Mouse (Mus musculus) telencephalon, adult 2 months (tissue): Measurements from ENCODE around the gene Wdr61.

Experiments used
- DNase-seq: peaks from one replicate; pipeline ENCODE4 v3.0.0-alpha.2; 2011; ENCODE audit warnings: low read depth, low spot score

Wdr61 gene

DNA sequence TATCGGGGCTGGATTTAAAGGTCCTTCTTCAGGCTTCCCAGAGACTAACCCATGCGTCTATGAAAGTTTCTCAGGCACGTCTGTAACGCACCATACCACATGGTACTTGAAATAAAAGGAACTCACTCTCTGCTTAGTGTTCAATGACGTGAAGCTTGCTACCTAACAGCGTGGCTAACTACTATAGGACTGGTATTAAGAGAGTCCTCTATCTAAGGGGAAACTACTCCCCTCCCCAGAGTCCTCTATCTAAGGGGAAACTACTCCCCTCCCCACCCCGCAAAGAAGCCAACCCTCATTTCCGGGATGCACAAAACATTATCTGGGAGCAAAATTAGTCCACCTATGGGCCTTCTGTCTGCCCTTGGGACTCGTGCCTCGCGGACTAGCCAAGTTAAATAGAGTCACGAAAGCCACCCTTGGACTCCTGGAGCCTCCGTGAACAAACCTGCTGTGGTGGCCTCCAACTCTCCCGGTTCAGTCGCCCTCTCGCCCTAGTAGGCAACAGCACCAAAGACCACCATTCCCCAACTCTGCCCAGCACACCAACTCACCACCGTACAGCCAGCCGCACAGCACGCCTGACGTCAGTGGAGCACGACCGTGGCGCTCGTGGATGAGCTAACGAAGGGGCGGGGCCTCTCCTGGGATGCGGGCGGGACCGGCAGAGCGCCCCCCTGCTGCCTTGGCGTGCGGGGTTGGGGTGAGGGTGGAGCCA, at the start of gene Wdr61:
Gene Wdr61, minus strand, starts transcription at position 599 of the 718 bp plus-strand sequence.
- peak; percentile 89 for DNase-seq

DNA sequence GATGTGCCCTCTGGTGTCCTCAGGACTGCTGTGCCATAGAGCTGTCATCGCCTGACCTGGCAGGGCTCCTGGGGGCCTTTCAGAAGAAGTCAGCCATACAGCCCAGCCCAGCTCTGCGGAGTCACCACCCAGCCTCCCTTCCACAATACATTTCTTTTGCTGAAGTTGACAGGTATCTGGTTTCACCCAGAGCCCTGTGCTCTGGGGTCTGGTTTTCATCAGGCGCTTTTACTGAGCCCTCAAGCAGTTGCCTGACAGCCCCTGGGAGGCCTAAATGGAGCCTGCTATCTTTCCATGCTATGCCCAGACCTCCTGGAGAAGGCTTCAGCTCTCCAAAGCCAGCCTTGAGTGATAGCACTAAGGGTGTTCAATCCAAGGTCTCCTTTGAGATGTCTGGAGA, 49.7 kb upstream of the Wdr61 start:
- DNase-seq = no peak

- DNase-seq = no peak
Measured at GRCm38 (mm10) chr9:54782504-54782903, 48.2 kb upstream of the Wdr61 start.

DNA sequence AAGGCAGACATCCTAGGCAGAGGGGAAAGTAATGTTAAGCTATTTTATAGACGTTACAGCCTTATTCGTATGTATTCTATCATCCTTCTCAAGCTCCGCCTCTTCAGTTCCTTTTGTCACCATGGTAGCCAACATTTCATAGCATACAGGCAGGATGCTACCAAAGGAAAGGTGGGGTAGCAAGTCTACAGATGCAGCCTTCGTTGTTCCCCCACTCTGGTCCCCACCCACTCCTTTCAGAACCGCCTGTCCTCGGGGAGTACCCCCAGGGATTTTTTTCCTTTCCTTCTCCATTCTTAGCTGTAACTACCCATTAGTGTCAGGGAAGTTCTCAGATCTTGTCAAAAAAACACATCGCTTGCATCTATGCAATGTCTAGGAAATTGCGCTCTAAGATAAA, 45.0 kb upstream of the Wdr61 start:
- DNase-seq = no peak

- DNase-seq = no peak
Measured at GRCm38 (mm10) chr9:54776451-54776982, 42.2 kb upstream of the Wdr61 start.

- no peak for DNase-seq
Measured at GRCm38 (mm10) chr9:54770140-54770780, 35.9 kb upstream of the Wdr61 start.

DNA sequence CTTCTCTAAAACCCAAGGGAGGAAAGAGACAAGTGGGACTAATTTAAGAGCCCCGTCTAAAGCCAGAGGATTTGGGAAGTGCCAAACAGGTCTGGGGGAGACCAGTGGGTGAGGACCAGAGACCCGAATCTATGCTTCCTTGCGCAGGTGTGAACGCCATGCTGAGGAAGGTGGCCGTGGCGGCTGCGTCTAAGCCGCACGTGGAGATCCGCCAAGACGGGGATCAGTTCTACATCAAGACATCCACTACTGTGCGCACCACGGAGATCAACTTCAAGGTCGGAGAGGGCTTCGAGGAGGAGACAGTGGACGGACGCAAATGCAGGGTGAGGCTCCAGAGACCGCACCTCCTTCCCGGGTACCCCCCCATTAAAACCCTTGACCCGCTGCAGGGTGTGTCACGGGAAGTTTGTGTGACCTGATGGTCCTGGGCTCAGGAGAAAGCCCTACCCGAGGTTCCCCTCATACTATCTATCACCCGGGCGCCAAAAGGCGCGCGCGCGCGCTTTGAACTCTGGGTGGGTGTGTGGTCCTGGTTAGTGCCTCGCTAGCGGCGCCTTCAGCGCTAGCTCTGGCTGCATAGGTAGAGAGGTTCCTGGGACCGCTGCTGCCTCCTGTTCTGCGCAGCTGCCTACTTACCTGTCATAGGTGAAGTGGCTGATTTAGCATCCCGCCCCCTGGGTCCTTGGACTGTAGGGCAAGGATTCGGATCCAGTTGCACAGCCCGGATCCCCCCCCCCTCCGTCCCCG, 31.2 kb upstream of the Wdr61 start:
- no peak for DNase-seq

DNA sequence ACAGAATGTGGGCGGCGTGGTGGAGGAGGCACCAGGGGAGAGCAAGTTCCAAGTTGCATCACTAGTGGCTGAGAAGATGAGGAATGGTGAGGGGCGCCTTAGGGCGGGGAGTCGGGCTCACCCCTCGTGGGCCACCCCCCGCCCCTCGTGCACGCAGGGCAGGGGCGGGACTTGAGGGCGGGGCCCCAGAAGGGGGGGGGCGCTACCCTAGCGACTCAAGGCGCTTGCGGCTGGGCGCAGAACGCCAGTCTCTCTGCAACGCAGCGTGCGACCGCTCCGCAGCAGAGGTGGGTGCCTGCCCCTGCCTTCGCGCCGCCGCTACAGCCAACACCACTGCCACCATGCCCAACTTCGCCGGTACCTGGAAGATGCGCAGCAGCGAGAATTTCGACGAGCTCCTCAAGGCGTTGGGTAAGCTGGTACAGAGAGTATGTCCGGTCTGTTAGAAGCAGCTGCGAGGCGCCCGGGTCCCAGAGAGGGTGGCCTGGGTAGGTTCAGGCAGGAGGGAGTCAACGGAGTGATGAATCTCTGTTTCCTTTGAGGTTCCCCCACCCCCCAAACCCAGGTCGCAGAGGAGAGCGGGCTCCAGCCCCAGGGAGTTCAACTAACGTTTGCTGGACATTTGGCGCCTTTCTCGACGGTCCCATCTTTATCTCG, 30.4 kb upstream of the Wdr61 start, which contains the start of gene Crabp1:
Gene Crabp1, plus strand, starts transcription at position 188 of the 657 bp plus-strand sequence.
- no peak for DNase-seq

- DNase-seq = no peak
Measured at GRCm38 (mm10) chr9:54764091-54764490, 29.8 kb upstream of the Wdr61 start.

DNA sequence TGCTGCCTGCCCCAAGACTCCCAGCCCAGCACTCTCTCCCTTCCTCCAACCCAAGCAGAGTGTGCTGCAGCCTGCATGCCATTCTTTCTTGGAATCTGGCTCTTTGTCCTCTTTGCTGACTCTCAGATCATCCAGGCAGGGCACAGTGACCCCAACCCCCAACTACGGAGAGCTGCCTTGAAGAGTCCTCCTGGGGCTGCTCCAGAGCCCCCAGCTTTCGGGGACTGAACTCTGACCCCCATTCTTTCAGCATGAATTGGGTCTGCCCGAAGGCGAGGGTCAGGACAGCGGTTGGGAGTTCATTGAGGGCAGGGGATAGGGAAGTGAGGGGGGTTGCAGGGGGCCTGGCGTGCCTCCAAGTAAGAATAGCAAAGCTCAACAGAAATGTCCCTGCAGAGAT, 25.3 kb upstream of the Wdr61 start:
- DNase-seq = no peak

DNA sequence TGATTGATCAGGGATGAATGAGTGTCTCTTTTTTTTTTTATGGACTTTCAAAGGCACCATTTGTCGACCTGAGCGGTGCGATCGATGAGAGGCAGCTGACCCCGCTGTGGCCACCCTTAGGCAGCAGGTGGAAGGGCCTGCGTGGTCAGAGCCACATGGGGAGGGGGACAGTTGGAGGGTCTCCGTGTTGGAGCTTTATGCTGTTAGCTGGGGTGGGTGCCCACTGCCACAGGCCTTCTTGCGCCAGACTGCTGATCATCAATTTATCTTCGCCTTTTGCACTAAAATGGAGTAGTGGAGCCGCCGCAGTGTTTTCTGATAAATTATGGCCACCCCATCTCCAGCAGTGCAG, 18.6 kb upstream of the Wdr61 start:
- DNase-seq = no peak

GRCm38 (mm10) chr9:54752201-54752943, 18.1 kb upstream of the Wdr61 start:
- no peak for DNase-seq

- no peak for DNase-seq
Measured at GRCm38 (mm10) chr9:54751684-54752083, 17.4 kb upstream of the Wdr61 start.

DNA sequence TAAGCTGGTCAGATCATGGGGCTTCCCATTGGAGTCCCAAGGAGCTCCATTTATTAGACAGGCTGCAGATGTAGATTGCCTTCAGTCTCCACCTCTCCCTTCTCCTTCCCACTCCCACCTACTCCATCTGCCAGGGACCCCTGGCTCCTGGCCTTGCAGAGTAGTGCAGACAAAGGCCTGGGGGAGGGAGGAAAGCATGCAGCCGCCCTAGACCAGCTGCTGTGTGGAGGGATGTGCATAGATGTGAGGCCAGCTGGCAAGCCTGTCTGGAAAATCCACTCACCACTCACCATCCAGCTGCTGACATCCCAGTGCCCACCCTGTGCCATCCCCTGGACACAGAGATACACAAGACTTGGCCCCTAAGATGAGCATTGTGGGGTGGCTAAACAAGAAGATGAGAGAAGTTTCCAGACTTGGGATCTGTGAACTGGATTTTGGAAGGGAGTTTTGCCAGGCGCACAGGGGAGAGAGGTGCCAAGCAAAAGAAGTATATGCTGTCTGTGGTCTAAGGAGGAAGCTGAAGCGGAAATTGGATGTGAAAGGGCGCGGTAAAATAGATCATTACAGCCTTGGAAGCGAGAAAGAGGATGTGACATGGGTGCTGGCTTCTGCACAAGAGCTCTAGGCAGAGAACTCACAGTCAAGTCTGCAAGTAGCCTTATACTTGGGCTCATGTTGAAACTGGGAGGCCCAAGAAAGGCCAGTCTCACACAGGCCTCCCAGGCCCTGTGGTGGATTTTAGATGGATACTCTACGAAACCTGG, 16.1 kb upstream of the Wdr61 start:
- no peak for DNase-seq

GRCm38 (mm10) chr9:54745740-54746370, 11.5 kb upstream of the Wdr61 start:
- no peak for DNase-seq

DNA sequence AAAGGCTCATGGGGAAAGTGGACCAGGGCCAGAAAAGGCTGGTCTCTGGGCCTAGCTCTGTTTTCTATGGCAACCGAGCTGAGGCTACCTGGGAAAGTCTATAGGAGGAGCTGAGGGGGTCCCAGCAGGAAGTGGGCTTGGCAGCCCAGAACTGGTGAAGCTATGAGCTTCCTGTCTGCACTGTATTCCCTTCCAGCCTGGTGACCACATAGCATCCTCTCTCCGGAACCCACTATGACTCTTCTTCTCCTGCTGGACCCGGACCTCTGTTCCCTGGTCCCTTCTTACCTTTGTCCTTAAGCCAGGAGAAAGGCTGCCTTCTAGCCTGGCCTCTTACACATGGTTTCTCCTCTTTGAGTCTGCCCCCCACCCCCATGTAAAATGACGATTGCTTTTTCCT, 9.6 kb upstream of the Wdr61 start:
- DNase-seq = no peak

- no peak for DNase-seq
Measured at GRCm38 (mm10) chr9:54738376-54738775, 4.1 kb upstream of the Wdr61 start.

- DNase-seq = peak; percentile 32
Measured at GRCm38 (mm10) chr9:54736284-54736701, 2.0 kb upstream of the Wdr61 start.

- no peak for DNase-seq
Measured at GRCm38 (mm10) chr9:54734639-54735252, 427 bp upstream of the Wdr61 start.
